Mouse (Mus musculus) heart, adult 8-10 months (tissue): ENCODE results near the gene Ttyh1. TPM values are rescaled to one million over a fixed set of nuclear protein-coding genes. Genes with fewer than 3 reads are reported as not detected.
A peak's percentile ranks its signal among the peaks of the same experiment; 100 is the strongest.
"Not testable (repeated sequence)": the region's sequence is repeated elsewhere in the genome, so short reads cannot be mapped to it uniquely, and the experiment has no call there.

Experiments
- DNase-seq: peaks from one replicate; pipeline ENCODE4 v3.0.0; 2022; ENCODE audit warnings: low spot score
- total RNA-seq, 4 experiments: library from RNA; stranded (reverse); gene quantifications; 2 replicates each; pipeline ENCODE4 v1.2.4; 2022

Gene Ttyh1
- total RNA-seq, 4 experiments from 2014 or later: 0.79 to 1.7 (median 0.95) TPM

- no peak for DNase-seq
These were observed 24.3 kb downstream of the Ttyh1 start for GRCm38 (mm10) chr7:4143506-4143905.

DNA sequence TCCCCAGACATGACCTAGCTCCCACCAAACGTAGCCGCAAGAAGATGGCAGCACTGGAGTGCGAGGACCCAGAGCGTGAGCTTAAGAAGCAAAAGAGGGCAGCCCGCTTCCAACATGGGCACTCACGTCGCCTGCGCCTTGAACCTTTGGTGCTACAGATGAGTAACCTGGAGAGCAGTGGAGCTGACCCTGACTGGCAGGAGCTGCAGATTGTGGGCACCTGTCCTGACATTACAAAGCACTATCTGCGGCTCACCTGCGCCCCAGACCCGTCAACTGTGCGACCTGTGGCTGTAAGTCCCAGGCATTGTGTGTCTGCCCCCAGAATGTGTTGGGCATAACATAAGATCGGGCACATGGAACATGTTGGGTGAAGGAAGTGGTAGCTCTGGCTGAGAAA, 24.8 kb downstream of the Ttyh1 start:
- no peak for DNase-seq

DNA sequence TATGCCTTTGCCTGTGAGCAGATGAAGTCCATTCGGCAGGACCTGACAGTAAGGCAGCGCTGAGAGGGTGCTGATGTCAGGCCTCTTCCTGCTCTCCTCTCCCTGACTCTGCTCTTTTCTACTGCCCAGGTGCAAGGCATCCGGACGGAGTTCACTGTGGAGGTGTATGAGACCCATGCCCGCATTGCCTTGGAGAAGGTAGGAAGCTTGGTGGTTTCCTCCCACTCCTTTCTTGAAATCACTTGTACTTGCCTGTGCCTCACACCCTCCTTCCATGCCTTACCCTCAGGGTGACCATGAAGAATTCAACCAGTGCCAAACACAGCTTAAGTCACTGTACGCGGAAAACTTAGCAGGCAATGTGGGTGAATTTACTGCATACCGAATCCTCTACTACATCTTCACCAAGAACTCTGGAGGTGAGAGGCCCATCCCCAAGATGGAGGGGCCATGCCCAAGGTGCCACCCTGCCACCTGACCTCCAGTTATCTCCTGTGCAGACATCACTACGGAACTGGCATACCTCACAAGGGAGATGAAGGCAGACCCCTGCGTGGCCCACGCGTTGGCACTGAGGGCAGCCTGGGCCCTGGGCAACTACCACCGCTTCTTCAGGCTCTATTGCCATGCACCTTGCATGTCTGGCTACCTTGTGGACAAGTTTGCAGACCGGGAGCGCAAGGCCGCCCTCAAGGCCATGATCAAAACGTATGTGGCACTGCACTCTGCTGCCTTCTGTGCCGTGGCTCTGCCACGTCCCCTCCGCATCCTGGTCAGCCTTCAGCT, 25.8 kb downstream of the Ttyh1 start:
- no peak for DNase-seq

DNA sequence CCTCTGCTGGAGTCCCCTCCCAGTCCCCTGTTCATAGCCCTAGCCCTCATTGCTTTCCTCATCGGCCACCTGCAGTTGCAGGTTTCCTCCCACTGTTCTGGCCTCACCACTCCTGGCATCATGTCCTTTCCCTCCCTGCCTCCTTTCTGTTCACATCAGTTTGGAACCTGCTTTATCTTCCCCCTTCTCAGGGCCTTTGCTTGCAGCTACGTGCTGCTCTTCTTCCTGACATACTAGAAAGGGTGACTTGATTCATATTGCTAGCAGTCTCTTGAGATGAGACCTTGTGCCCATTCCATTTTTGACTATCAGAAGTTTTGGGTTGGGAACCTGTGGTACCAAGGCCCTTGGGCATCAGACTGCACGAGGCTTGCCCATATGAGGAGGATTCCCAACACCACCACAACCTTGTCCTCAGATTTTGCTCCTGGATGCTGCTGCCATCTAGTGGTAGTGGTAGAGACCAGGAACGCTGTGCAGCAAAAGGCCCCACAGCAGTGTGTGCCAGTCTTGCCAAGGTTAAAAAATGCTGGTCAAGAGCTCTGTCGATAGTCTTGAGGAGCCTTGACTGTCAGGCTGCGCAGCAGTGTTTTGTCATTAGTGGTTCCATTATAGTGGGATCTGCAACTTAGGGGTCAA, 26.5 kb downstream of the Ttyh1 start:
- DNase-seq: peak; percentile 57

DNA sequence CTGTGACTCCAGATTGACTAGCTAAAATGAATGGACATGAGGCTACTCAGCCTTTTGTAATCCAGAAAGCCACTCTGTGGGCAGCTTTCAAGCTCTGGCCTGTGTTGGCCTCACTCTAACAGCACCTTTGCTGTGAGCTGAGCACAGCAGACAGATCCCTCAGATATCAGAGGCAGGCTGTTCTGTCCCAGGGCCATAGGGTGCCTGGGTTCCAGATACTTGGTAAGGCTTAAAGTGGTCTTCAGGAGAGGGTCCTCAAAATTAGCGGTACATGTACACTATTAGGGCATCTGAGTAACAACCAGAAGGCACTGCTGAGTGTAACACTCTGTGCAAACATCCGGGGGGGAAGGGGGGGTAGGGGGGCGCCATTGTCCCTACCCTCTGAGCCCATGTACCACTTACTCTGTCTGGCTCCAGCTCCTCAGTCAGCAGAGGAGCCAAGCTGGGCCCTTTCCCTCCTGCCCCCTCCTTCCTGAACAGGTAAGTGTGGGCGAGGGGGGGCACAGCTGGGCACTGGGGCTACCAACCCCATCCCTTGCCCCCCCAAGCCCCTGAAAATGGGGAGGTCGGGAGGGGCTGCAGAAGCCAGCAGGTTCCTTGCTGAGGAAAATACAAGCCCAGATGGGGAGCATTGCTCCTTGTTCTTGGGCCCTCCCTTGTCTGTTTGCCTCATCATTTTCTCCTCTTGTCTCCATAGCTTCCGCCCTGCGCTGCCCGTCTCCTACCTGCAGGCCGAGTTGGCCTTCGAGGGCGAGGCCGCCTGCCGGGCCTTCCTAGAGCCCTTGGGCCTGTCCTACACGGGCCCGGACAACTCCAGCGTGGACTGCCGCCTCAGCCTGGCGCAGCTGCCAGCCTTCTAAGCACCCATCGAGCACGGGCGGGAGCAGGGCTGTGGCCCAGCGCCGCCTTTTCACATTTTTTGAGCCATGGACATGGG, 27.3 kb downstream of the Ttyh1 start:
- no peak for DNase-seq

- no peak for DNase-seq
These were observed 28.2 kb downstream of the Ttyh1 start for GRCm38 (mm10) chr7:4147371-4147770.

- DNase-seq: no peak
These were observed 28.6 kb downstream of the Ttyh1 start for GRCm38 (mm10) chr7:4147836-4148235.

DNA sequence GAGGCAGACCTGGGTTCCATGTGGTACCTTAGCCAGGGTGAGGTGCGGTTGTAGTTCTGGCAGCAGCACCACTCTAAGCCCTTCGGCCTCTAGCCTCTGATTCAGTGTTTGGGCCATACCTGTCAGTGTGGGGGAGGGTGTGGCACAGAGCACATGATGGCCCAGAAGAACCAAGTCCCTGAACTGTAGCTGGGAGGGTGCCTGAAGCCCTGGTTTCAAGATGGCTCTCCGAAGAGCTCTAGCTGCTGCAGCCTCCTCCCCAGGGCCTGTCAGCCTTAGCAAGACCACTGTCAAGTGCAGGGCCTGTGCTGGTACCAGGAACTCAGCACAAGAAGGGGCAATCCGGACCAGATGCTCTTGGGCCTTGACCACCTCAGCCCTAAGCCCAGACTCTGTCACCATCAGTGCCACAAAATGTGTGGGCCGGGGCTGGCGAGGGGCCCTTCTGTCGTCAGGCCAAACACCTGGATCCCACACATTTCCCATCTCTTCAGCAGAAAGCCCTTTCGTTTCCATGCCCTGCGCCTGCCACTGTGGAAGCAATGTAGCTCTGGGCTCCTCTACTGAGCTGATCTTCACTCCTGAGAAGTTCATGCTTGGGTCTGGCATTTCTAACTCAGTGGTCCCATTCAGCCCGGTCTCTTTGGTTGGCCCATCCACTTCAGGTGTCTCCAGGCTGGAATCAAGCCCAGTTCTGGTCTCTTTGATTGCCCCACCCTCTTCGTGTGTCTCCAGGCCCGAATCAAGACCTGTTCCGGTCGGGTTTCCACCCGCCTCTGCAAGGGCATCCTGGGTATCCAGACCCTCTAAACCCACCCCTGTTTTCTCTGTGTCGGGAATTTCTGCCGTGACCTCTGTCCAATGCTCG, 29.4 kb downstream of the Ttyh1 start:
- DNase-seq: no peak

DNA sequence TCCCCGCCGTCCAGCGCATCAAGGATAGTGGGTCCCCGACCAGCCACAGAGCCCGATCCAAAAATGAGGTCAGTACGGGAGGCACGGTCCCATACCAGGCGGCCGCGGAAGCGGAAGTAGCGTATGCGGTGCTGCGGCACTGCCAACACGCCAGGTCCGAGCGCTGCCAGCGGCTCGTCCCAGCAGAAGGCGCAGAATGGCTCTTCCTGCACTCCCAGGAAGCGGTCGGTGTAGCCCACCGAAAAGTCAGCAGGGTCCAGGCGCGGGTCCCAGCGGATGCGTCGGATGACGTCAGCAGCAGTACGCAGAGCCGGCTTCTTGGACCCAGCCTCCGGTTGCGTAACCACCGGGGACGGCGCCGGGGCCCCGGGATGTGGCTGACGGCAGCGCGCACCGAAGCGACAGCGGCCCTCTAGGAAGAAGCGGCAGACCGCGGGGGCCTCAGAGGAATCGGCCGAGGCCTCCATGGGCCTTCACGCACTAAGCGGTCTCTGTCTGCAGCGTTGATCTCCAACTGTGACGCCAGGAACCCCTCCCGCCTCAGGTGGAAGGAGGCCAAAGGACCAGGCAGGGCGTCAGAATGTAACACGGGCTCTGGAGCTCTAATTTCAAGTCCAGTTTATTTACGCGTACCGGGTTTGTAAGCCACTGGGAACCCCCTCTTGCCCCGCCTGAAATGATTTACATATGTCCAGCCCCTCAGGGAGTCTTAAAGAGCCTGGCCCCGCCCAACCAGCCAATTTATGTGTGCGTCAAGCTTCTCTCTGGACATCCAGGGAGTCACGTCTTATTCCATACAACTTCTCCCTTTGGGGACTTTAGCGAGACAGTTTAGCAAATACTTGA, 30.2 kb downstream of the Ttyh1 start:
- peak; percentile 84 for DNase-seq

GRCm38 (mm10) chr7:4150059-4150541, 30.9 kb downstream of the Ttyh1 start, which contains the start of gene Leng9:
Leng9 (minus strand) TSS chr7:4150374.
- peak; percentile 52 for DNase-seq

GRCm38 (mm10) chr7:4150811-4151221, 31.6 kb downstream of the Ttyh1 start:
- DNase-seq: peak; percentile 44

GRCm38 (mm10) chr7:4151241-4151640, 32.0 kb downstream of the Ttyh1 start:
- no peak for DNase-seq

DNA sequence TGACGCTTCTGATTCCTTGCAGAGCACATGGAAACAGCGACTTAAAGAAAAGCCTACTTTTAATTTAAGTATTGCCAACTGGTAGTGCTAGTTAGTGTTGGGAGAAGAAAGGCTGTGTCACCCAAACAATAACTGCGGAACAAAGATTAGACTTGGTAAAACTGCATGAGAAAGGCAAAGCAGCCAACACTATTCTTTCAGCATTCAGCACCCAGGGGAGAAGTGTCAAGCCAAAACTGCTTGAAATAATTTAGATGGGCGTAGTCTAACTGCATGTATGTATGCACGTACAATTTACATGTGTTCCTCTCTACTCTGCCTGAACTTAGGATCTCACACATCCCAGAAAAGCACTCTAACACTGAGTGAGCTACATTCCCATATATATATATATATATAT, 35.1 kb downstream of the Ttyh1 start:
- DNase-seq: no peak

- DNase-seq: no peak
These were observed 35.8 kb downstream of the Ttyh1 start for GRCm38 (mm10) chr7:4154976-4155375.

DNA sequence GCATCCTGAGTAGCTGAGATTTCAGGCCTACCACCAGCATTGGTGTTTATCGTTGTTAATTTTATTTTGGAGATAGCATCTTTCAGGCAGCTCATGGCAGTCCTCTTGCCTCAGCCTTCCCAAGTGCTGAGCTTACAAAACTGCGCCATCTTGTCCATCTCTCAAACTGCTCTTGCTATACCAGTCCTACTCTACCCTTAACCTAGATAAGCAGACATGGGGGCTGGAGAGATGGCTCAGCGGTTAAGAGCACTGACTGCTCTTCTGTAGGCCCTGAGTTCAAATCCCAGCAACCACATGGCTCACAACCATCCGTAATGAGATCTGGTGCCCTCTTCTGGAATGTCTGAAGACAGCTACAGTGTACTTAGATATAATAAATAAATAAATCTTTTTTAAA, 42.4 kb downstream of the Ttyh1 start:
- DNase-seq: not testable (repeated sequence)

- DNase-seq: peak; percentile 37
These were observed 44.4 kb downstream of the Ttyh1 start for GRCm38 (mm10) chr7:4163571-4164072.

GRCm38 (mm10) chr7:4164090-4164910, 45.1 kb downstream of the Ttyh1 start, which contains the start of gene Cdc42ep5:
Cdc42ep5 (minus strand) TSS chr7:4164860.
- DNase-seq: peak; percentile 66

DNA sequence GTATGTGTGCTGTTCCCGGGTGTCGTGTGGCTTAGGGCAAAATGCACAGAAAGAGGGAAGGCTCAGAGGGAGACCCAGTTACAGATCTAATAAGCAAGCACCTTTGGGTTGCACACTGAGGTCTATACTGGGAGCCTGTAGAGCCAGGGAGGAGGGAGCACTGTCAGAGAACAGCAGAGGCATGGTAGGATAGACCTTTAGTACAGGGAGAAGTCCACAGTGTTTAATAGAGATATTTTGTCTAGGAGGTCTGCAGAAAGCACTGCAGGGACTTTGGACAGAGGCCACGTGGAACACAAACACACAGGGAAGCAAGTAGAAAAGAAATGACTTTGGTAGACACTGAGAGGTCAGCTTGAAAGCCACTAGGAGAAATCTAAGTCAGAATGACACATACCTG, 46.1 kb downstream of the Ttyh1 start:
- no peak for DNase-seq

DNA sequence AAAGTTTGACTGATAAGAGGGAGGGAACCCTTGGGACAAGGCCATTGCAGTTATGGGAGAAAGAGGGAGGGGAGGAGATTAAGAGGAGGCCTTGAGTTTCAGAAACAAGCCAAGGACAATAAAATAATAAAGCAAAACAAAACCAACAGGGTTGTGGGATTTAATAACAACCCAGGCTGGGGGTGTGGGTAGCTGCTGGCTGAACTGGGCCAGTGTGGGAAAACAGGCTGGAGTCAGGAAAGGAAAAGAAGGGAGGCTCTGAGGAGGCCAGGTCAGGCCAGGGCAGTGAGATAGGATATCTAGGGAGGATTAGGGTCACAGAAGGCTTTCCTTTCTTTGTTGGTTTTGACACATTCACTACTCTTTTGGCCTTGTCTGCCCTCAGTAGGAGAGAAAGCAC, 47.9 kb downstream of the Ttyh1 start:
- no peak for DNase-seq
